ENCODE assay signal across 9 mouse cellular contexts in the genomic region with DNA sequence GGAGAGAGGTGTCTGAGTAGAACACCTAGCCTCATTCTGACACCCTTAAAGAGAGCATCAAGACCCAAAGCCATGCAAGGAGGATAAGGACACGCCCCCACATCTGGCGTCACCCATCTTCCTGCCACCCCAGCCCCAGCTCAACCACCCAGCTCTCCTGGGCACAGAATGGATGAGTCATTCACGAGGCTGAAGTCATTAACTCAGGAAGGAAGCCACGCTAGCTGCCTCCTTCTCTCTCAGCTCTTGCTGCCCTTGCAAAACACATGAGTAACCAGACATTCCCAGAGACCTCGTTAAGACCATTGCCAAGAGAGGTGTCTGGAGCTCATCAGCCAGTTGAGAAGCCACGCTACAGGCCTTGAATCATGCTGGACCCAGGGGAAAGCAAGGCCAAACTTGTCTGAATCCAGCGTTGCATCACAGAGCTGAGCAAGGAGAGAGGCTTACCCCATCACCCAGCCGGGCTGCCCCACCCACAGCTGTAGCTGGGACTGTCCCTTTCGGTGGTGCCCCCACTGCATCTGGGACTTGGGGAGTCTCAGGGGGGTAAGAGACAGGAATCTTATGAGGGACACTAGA. TPM values are rescaled to one million over a fixed set of nuclear protein-coding genes. Genes with fewer than 3 reads are reported as not detected.
DNase-seq lines count a peak whose midpoint lies in the region; ATAC-seq and TF ChIP-seq lines count a peak whose summit lies in the region.
"Had no signal": no experiment of that assay in that cellular context is flagged by ENCODE, and none has a peak within 500 bp of the region (broad histone marks: within the 10 kb centered on the region; RNA-seq: fewer than 3 reads in every experiment).

No protein-coding gene starts in this region.

- no peak for TF ChIP-seq POLR2A in thymus, adult 2 months (IDR thresholded peaks at IDR 0.05; ENCODE audit: control insufficient read depth, extremely low read depth, insufficient read depth, low read length, poor library complexity)

- 42% methylated on average over 9 of the region's 9 CpGs for WGBS in intestine, embryonic 15.5 days
- WGBS in intestine, postnatal 0 days, result 55% methylated on average over 9 of the region's 9 CpGs
- WGBS in lung, postnatal 0 days, result 34% methylated on average over 9 of the region's 9 CpGs
- WGBS in thymus, adult 2 months, result 14% methylated on average over 9 of the region's 9 CpGs
- 85% methylated on average over 9 of the region's 9 CpGs for WGBS in midbrain, embryonic 13.5 days

- H3K36me3 ChIP-seq in intestine, embryonic 15.5 days, result no peaks in the 10 kb centered on the region
- no peaks in the 10 kb centered on the region for H3K36me3 ChIP-seq in intestine, postnatal 0 days (ENCODE audit: control insufficient read depth, insufficient read depth)
- no peaks in the 10 kb centered on the region for H3K36me3 ChIP-seq in lung, postnatal 0 days (ENCODE audit: insufficient read depth, low read length)
- no peaks in the 10 kb centered on the region for H3K36me3 ChIP-seq in thymus, adult 2 months (ENCODE audit: control insufficient read depth, insufficient read depth, low read length)
- H3K36me3 ChIP-seq in midbrain, embryonic 13.5 days, result no peaks in the 10 kb centered on the region
- H3K36me3 ChIP-seq: stomach, embryonic 15.5 days had no signal

- no peak for TF ChIP-seq CTCF in intestine, postnatal 0 days (IDR thresholded peaks at IDR 0.05; ENCODE audit: low read depth)
- no peak for TF ChIP-seq CTCF in lung, postnatal 0 days (IDR thresholded peaks at IDR 0.05)
- no peak for TF ChIP-seq CTCF in thymus, adult 2 months (IDR thresholded peaks at IDR 0.05; ENCODE audit: borderline replicate concordance, control insufficient read depth, extremely low read depth, insufficient read depth, low read length, poor library complexity)

- TF ChIP-seq EP300 in lung, postnatal 0 days (IDR thresholded peaks at IDR 0.05), result no peak

- DNase-seq in CD4-positive, CD25-positive, alpha-beta regulatory T cell, adult 2 months (ENCODE audit: low read depth, low spot score), result peak; percentile 77
- peak; percentile 99 for DNase-seq in fat pad, adult 2 months (ENCODE audit: extremely low read depth, low read depth, low spot score)
- peak; percentile 87 for DNase-seq in lung, postnatal 0 days (ENCODE audit: low spot score)
- peak; percentile 40 for DNase-seq in thymus, adult 2 months
- no peak for DNase-seq in embryo, embryonic 9.5 days (ENCODE audit: extremely low spot score)

- H3K4me2 ChIP-seq in intestine, embryonic 15.5 days (replicated peaks), result no peak overlapping the region
- no peak overlapping the region for H3K4me2 ChIP-seq in intestine, postnatal 0 days (replicated peaks; ENCODE audit: low read depth)
- H3K4me2 ChIP-seq in lung, postnatal 0 days (replicated peaks; ENCODE audit: low read depth, low read length), result no peak overlapping the region
- H3K4me2 ChIP-seq in midbrain, embryonic 13.5 days (replicated peaks), result no peak overlapping the region
- H3K4me2 ChIP-seq: stomach, embryonic 15.5 days had no signal

- H3K9me3 ChIP-seq in intestine, embryonic 15.5 days, result no peaks in the 10 kb centered on the region
- no peaks in the 10 kb centered on the region for H3K9me3 ChIP-seq in intestine, postnatal 0 days (ENCODE audit: control insufficient read depth)
- H3K9me3 ChIP-seq in lung, postnatal 0 days (ENCODE audit: low read length), result no peaks in the 10 kb centered on the region
- H3K9me3 ChIP-seq in midbrain, embryonic 13.5 days, result no peaks in the 10 kb centered on the region
- H3K9me3 ChIP-seq: stomach, embryonic 15.5 days had no signal

- H3K27ac ChIP-seq in intestine, embryonic 15.5 days, result no peak overlapping the region
- H3K27ac ChIP-seq in intestine, postnatal 0 days (ENCODE audit: low read depth, low read length), result no peak overlapping the region
- no peak overlapping the region for H3K27ac ChIP-seq in lung, postnatal 0 days (ENCODE audit: low read length)
- H3K27ac ChIP-seq in thymus, adult 2 months (ENCODE audit: control insufficient read depth, insufficient read depth, low read length), result no peak overlapping the region
- no peak overlapping the region for H3K27ac ChIP-seq in midbrain, embryonic 13.5 days
- H3K27ac ChIP-seq: stomach, embryonic 15.5 days had no signal

- H3K9ac ChIP-seq in intestine, embryonic 15.5 days, result no peak overlapping the region
- H3K9ac ChIP-seq in intestine, postnatal 0 days (ENCODE audit: low read depth, low read length), result no peak overlapping the region
- H3K9ac ChIP-seq in lung, postnatal 0 days (replicated peaks; ENCODE audit: low read depth), result no peak overlapping the region
- H3K9ac ChIP-seq in midbrain, embryonic 13.5 days (replicated peaks), result no peak overlapping the region
- H3K9ac ChIP-seq: stomach, embryonic 15.5 days had no signal

- no peak overlapping the region for H3K4me3 ChIP-seq in intestine, embryonic 15.5 days (replicated peaks)
- H3K4me3 ChIP-seq in intestine, postnatal 0 days (ENCODE audit: low read depth, low read length), result no peak overlapping the region
- no peak overlapping the region for H3K4me3 ChIP-seq in lung, postnatal 0 days (ENCODE audit: low read depth, low read length)
- no peak overlapping the region for H3K4me3 ChIP-seq in thymus, adult 2 months (ENCODE audit: control insufficient read depth, insufficient read depth, low read length)
- H3K4me3 ChIP-seq in midbrain, embryonic 13.5 days (replicated peaks), result no peak overlapping the region
- H3K4me3 ChIP-seq: stomach, embryonic 15.5 days had no signal

- H3K4me1 ChIP-seq in intestine, embryonic 15.5 days (replicated peaks), result peaks cover 17% of the 10 kb centered on the region
- no peaks in the 10 kb centered on the region for H3K4me1 ChIP-seq in intestine, postnatal 0 days (replicated peaks; ENCODE audit: control insufficient read depth, insufficient read depth, low read length)
- H3K4me1 ChIP-seq in lung, postnatal 0 days (ENCODE audit: insufficient read depth, low read depth, low read length), result no peaks in the 10 kb centered on the region
- H3K4me1 ChIP-seq in thymus, adult 2 months (replicated peaks; ENCODE audit: control insufficient read depth, insufficient read depth, low read length), result peaks cover 15% of the 10 kb centered on the region
- H3K4me1 ChIP-seq in midbrain, embryonic 13.5 days (replicated peaks), result peaks cover 49% of the 10 kb centered on the region

- ATAC-seq in intestine, embryonic 15.5 days, result 0 out of 2 replicates have a peak, but pooled peaks have one; percentile 16
- ATAC-seq in intestine, postnatal 0 days, result no peak
- ATAC-seq in lung, postnatal 0 days, result peak; percentile 86
- ATAC-seq in midbrain, embryonic 13.5 days, result no peak

- H3K27me3 ChIP-seq in intestine, embryonic 15.5 days (replicated peaks), result no peaks in the 10 kb centered on the region
- no peaks in the 10 kb centered on the region for H3K27me3 ChIP-seq in intestine, postnatal 0 days (replicated peaks; ENCODE audit: control insufficient read depth, insufficient read depth, low read length)
- no peaks in the 10 kb centered on the region for H3K27me3 ChIP-seq in lung, postnatal 0 days (replicated peaks; ENCODE audit: insufficient read depth, low read length)
- no peaks in the 10 kb centered on the region for H3K27me3 ChIP-seq in thymus, adult 2 months (ENCODE audit: control insufficient read depth, insufficient read depth, low read length)
- H3K27me3 ChIP-seq in midbrain, embryonic 13.5 days, result peaks cover 45% of the 10 kb centered on the region
- H3K27me3 ChIP-seq: stomach, embryonic 15.5 days had no signal

RNA-seq across cellular contexts. Expression of a gene that starts 39.4 kb away (rescaled TPM):
- 55.7 and 67.4 TPM in 2 replicates for polyA plus RNA-seq in intestine, embryonic 15.5 days (2015; fragmentation: Nextera tagmentation; extraction: Ambion mirVana)
- polyA plus RNA-seq in intestine, postnatal 0 days (2015; fragmentation: Nextera tagmentation; extraction: Ambion mirVana), result 44.0 and 52.9 TPM in 2 replicates
- 89.1 and 93.9 TPM in 2 replicates for polyA plus RNA-seq in lung, postnatal 0 days (2015; fragmentation: Nextera tagmentation; extraction: Ambion mirVana)
- polyA plus RNA-seq in thymus, adult 2 months (2012; rRNA removed), result 33.4 and 40.6 TPM in 2 replicates
- polyA plus RNA-seq in midbrain, embryonic 13.5 days (2015; fragmentation: Nextera tagmentation; extraction: Ambion mirVana), result 14.1 and 19.7 TPM in 2 replicates

Comparison
In these comparisons a context has a peak if more than half of its experiments do, and no peak if none do; other contexts are left out.
1. ATAC-seq: peak in intestine, embryonic 15.5 days (single experiment) and lung, postnatal 0 days (single experiment); none in intestine, postnatal 0 days (single experiment) and midbrain, embryonic 13.5 days (single experiment).